Mouse (Mus musculus): ENCODE data around the gene Rere. TPM values are rescaled to one million over a fixed set of nuclear protein-coding genes. Genes with fewer than 3 reads are reported as not detected.

Rere gene
- polyA plus RNA-seq, 1 experiment from 2014 or later, result 39.0 TPM

DNA sequence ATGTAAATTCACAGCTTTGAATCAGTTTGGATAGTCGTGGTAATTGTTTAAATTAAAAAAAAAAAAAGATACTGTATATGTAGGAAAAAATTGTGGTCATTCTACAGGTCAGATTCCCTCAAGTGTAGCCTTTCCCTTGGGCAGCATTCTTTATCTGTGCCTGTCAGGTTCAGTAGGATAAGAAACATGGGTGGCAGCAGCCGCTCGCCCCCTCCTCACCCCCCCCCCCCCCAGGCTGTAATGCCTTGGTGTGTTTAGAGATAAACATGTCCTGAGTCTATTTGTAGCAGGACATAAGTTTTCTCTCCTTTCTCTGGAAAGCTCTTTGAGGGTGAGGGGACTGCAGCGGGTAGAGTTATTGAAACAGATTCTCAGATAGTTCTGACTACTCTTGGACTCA lies 147.3 kb downstream of the Rere start:
- H3K4me2 ChIP-seq, result no peak overlapping the region
- no peak overlapping the region for H3K9ac ChIP-seq
- peaks cover 71% of the 10 kb centered on the region for H3K4me1 ChIP-seq (replicated peaks)
- H3K27ac ChIP-seq, result peak overlapping the region; percentile 10
- no peak for ATAC-seq (ENCODE audit: low FRiP score)
- 0 out of 2 replicates have a peak, but pooled peaks cover 3% of the 10 kb centered on the region for H3K36me3 ChIP-seq
- no peaks in the 10 kb centered on the region for H3K9me3 ChIP-seq
- no peaks in the 10 kb centered on the region for H3K27me3 ChIP-seq
- no peak overlapping the region for H3K4me3 ChIP-seq
- WGBS, result 75% methylated on average over 4 of the region's 4 CpGs

GRCm38 (mm10) chr4:150433827-150434574 lies 152.6 kb downstream of the Rere start:
- Histone ChIP-seq H3K4me2 (no peak overlapping the region), H3K4me1 (replicated peaks) (peaks cover 31% of the 10 kb centered on the region), H3K4me3 (no peak overlapping the region), H3K9ac (no peak overlapping the region), H3K27ac (no peak overlapping the region), H3K9me3 (no peaks in the 10 kb centered on the region), H3K36me3 (peaks cover 3% of the 10 kb centered on the region; the same call in 1 of the 2 replicates), H3K27me3 (no peaks in the 10 kb centered on the region)
- WGBS, result 94% methylated on average over 5 of the region's 5 CpGs
- ATAC-seq (ENCODE audit: low FRiP score), result no peak

DNA sequence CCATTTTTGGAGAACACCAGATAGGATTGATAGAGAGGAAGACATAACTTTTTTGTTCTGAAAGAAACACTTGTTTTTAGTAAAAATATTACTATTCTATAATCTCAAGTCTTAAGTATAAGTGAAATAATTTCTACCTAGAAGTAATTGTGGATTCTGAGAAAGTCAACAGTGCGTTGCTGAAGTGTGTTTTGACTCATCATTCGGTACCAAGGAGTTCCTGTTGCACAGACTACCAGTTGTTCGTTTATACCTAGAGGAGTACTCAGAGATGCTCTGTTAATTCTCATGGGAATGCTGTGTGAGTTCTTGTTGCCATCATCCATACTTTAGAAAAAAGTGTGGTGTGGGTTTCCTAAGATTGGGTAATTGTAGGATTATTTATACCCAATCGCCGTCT lies 154.1 kb downstream of the Rere start:
- WGBS, result 94% methylated on average over 5 of the region's 5 CpGs
- H3K4me3 ChIP-seq, result no peak overlapping the region
- H3K9ac ChIP-seq, result no peak overlapping the region
- no peak for ATAC-seq (ENCODE audit: low FRiP score)
- H3K4me1 ChIP-seq (replicated peaks), result peaks cover 22% of the 10 kb centered on the region
- no peaks in the 10 kb centered on the region for H3K9me3 ChIP-seq
- H3K4me2 ChIP-seq, result no peak overlapping the region
- no peak overlapping the region for H3K27ac ChIP-seq
- peaks cover 3% of the 10 kb centered on the region; the same call in 1 of the 2 replicates for H3K36me3 ChIP-seq
- H3K27me3 ChIP-seq, result no peaks in the 10 kb centered on the region

GRCm38 (mm10) chr4:150438621-150439020 lies 157.2 kb downstream of the Rere start:
- Histone ChIP-seq H3K4me2 (no peak overlapping the region), H3K27ac (no peak overlapping the region), H3K9ac (no peak overlapping the region), H3K4me1 (replicated peaks) (peaks cover 33% of the 10 kb centered on the region), H3K36me3 (no peaks in the 10 kb centered on the region; the same call in 1 of the 2 replicates), H3K4me3 (no peak overlapping the region), H3K9me3 (no peaks in the 10 kb centered on the region), H3K27me3 (no peaks in the 10 kb centered on the region)
- ATAC-seq (ENCODE audit: low FRiP score), result no peak
- WGBS, result 78% methylated on average over 6 of the region's 6 CpGs

GRCm38 (mm10) chr4:150441931-150442330 lies 160.5 kb downstream of the Rere start:
- Histone ChIP-seq H3K27ac (peak overlapping the region; percentile 44; the same call in 1 of the 2 replicates), H3K9me3 (no peaks in the 10 kb centered on the region), H3K9ac (no peak overlapping the region), H3K4me2 (no peak overlapping the region), H3K4me1 (replicated peaks) (peaks cover 58% of the 10 kb centered on the region), H3K27me3 (no peaks in the 10 kb centered on the region), H3K4me3 (no peak overlapping the region), H3K36me3 (no peaks in the 10 kb centered on the region)
- ATAC-seq (ENCODE audit: low FRiP score), result no peak
- WGBS, result 73% methylated on average over 10 of the region's 10 CpGs

DNA sequence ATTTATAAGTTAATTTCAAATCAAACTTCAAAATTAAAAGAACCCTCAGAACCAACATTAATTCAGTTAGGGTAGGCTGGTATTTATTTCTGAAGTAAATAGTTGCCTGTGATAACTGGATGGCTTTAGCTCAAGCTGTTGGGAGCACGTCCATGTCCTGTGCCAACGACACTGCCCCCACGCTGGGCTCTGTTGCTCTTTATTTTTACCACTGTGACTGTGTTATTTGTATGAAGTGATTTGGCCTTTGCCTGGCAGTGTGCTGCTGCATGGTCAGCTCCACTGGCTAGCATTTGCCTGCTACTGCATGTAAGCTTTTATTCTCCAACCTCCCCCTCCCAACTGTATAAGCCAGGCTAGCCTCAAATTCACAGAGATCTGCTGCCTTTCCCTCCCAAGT lies 162.6 kb downstream of the Rere start:
- 0 out of 2 replicates have a peak overlapping the region, but pooled peaks have one; percentile 26 for H3K27ac ChIP-seq
- no peaks in the 10 kb centered on the region for H3K36me3 ChIP-seq
- peaks cover 75% of the 10 kb centered on the region for H3K4me1 ChIP-seq (replicated peaks)
- 80% methylated on average over 3 of the region's 3 CpGs for WGBS
- H3K9me3 ChIP-seq, result no peaks in the 10 kb centered on the region
- no peak overlapping the region for H3K9ac ChIP-seq
- H3K4me3 ChIP-seq, result no peak overlapping the region
- ATAC-seq (ENCODE audit: low FRiP score), result no peak
- H3K4me2 ChIP-seq, result no peak overlapping the region
- no peaks in the 10 kb centered on the region for H3K27me3 ChIP-seq

GRCm38 (mm10) chr4:150446617-150447016 lies 165.2 kb downstream of the Rere start:
- Histone ChIP-seq H3K4me3 (no peak overlapping the region), H3K36me3 (no peaks in the 10 kb centered on the region), H3K9ac (no peak overlapping the region), H3K27ac (peak overlapping the region; percentile 71), H3K27me3 (no peaks in the 10 kb centered on the region), H3K4me1 (replicated peaks) (peaks cover 77% of the 10 kb centered on the region), H3K9me3 (no peaks in the 10 kb centered on the region), H3K4me2 (no peak overlapping the region)
- ATAC-seq (ENCODE audit: low FRiP score), result peak; percentile 59; the same call in 1 of the 2 replicates
- WGBS, result 62% methylated on average over 4 of the region's 4 CpGs

DNA sequence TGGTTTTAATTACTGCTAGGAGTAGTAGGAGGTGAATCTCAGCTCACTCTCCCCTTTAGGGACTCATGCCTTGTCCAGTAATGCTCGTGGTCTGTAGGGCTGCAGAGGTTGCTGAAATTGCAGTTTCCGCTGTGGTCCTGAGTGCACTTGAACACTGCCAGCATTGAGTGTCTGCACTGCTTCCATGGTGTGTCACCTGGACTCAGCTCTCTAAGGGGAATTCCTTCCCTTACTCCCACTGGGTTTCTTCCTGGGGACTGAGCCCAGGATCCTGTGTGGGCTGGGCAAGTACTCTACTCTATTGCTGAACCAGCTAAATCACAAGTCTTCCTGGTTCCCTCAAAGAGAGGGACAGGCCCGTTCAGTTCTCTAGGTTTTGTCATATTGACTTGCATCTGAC lies 166.1 kb downstream of the Rere start:
- Histone ChIP-seq H3K9ac (no peak overlapping the region), H3K4me2 (no peak overlapping the region), H3K4me1 (replicated peaks) (peaks cover 79% of the 10 kb centered on the region), H3K27ac (0 out of 2 replicates have a peak overlapping the region, but pooled peaks have one; percentile 32), H3K27me3 (no peaks in the 10 kb centered on the region), H3K4me3 (no peak overlapping the region), H3K36me3 (no peaks in the 10 kb centered on the region), H3K9me3 (no peaks in the 10 kb centered on the region)
- no peak for ATAC-seq (ENCODE audit: low FRiP score)
- 82% methylated on average over 3 of the region's 3 CpGs for WGBS

DNA sequence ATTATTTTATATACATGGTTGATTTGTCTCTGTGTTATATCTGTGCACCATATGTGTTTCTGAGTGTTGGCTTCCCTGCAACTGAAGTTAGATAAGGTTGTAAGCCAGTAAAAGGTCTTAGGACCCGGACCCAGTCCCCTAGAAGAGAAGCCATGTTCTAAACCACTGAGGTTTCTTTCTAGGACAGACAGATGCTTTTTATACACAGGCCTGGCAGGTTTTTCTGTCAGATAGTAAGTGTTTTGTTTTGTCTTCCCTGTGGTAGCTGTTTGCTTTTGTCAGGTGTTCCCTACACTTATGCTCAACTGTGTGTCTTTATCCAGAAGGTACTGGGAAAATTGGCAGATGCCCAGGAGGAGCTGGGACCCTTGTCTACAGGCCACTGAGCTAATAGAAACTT lies 167.0 kb downstream of the Rere start:
- H3K4me3 ChIP-seq, result no peak overlapping the region
- no peak for ATAC-seq (ENCODE audit: low FRiP score)
- peak overlapping the region; percentile 32; the same call in 1 of the 2 replicates for H3K27ac ChIP-seq
- H3K27me3 ChIP-seq, result no peaks in the 10 kb centered on the region
- H3K9me3 ChIP-seq, result no peaks in the 10 kb centered on the region
- peaks cover 80% of the 10 kb centered on the region for H3K4me1 ChIP-seq (replicated peaks)
- no peaks in the 10 kb centered on the region for H3K36me3 ChIP-seq
- no peak overlapping the region for H3K4me2 ChIP-seq
- WGBS, result 95% methylated on average over 1 of the region's 1 CpGs
- no peak overlapping the region for H3K9ac ChIP-seq

GRCm38 (mm10) chr4:150450081-150450691 lies 168.7 kb downstream of the Rere start:
- no peaks in the 10 kb centered on the region for H3K9me3 ChIP-seq
- no peaks in the 10 kb centered on the region for H3K36me3 ChIP-seq
- no peak for ATAC-seq (ENCODE audit: low FRiP score)
- 58% methylated on average over 6 of the region's 6 CpGs for WGBS
- peaks cover 77% of the 10 kb centered on the region for H3K4me1 ChIP-seq (replicated peaks)
- H3K9ac ChIP-seq, result no peak overlapping the region
- peak overlapping the region; percentile 75 for H3K27ac ChIP-seq
- H3K4me3 ChIP-seq, result no peak overlapping the region
- no peaks in the 10 kb centered on the region for H3K27me3 ChIP-seq
- no peak overlapping the region for H3K4me2 ChIP-seq

DNA sequence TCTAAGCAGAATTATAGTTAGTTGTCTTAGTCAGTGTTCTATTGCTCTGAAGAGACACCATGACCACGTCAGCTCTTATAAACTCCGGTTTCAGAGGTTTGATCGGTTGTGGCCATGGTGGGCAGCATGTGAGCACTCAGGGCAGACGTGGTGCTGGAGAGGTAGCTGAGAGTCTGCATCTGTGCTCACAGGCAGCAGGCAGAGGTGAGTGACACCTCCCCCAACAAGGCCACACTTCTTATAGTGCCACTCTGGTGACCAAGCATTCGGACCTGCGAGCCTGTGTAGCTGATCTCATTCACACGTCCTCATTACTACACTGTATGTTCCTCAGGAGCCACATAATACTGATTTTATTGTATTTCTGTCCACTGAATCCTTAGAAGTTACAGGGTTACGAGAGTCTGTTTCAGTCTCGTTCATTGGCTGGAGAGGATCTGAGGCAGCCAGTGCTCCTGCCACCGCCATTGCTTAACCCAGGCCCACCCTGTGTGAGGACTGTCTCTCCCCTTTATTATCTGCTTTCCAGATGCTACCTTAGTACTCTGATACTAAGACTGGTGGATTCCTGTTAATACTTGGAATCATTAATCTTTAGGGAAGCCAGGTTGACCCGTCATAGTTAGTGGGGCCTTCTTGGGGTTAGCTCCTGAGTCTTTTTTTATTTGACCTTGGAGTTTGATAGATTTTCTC lies 170.9 kb downstream of the Rere start:
- WGBS, result 75% methylated on average over 11 of the region's 11 CpGs
- Histone ChIP-seq H3K4me3 (no peak overlapping the region), H3K4me1 (replicated peaks) (peaks cover 76% of the 10 kb centered on the region), H3K9ac (no peak overlapping the region), H3K9me3 (no peaks in the 10 kb centered on the region), H3K27ac (peak overlapping the region; percentile 58), H3K4me2 (no peak overlapping the region), H3K36me3 (no peaks in the 10 kb centered on the region), H3K27me3 (no peaks in the 10 kb centered on the region)
- no peak for ATAC-seq (ENCODE audit: low FRiP score)

DNA sequence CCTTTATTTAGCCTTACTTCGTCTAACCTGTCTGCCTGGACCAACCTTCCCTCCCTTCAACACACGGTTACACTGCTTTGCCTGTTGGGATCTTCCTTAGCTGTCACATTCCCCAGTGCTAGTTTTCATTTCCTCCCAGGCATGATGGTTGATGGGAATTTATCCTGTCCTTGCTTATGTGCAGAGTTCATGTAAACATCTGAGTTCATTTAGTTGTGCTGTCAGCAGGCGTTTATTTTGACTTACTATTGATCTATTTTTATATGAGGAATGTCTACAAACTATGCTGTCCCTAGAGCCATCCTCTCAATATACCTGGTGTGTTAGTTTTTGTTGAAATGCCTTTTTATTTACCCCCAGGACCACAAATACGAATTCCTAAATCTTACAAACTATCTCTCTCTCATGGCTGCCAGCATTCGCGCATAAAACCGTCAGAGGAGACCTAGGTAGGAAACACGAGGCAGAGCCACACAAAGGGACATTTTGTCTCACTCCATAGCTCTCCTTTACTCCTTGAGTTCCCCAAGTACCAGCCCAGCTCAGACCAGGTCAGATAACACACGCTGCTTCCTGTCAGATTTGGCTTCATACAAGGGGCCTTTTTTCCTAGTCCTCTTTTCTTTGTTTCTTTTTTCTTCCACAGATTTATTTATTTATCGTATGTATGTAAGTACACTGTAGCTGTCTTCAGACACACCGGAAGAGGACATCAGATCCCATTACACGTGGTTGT lies 173.3 kb downstream of the Rere start:
- ATAC-seq (ENCODE audit: low FRiP score), result no peak
- Histone ChIP-seq H3K27ac (peak overlapping the region; percentile 8; the same call in 1 of the 2 replicates), H3K4me3 (no peak overlapping the region), H3K9me3 (no peaks in the 10 kb centered on the region), H3K4me1 (replicated peaks) (peaks cover 72% of the 10 kb centered on the region), H3K4me2 (no peak overlapping the region), H3K9ac (no peak overlapping the region), H3K27me3 (no peaks in the 10 kb centered on the region), H3K36me3 (no peaks in the 10 kb centered on the region)
- WGBS, result 70% methylated on average over 12 of the region's 12 CpGs

All from hindbrain, embryonic 13.5 days (tissue).